ENCODE assay signal across 9 mouse cellular contexts in genomic region chr16:25465435-25466139, GRCm38 (mm10).
DNase-seq lines count a peak whose midpoint lies in the region; ATAC-seq and TF ChIP-seq lines count a peak whose summit lies in the region.
"Had no signal": no experiment of that assay in that cellular context is flagged by ENCODE, and none has a peak within 500 bp of the region (broad histone marks: within the 10 kb centered on the region; RNA-seq: fewer than 3 reads in every experiment).

No protein-coding gene starts in this region.

- H3K9me3 ChIP-seq in limb, embryonic 14.5 days (ENCODE audit: control insufficient read depth, low read length) = no peaks in the 10 kb centered on the region

- TF ChIP-seq CTCF in embryonic fibroblast, embryonic 13.5 days (IDR thresholded peaks at IDR 0.05; ENCODE audit: borderline replicate concordance, insufficient read depth, low read length) = no peak

- no peak overlapping the region for H3K9ac ChIP-seq in limb, embryonic 14.5 days (ENCODE audit: low read depth, low read length, severe bottlenecking)

- H3K27me3 ChIP-seq in limb, embryonic 14.5 days (ENCODE audit: control insufficient read depth, insufficient read depth, low read length) = no peaks in the 10 kb centered on the region
- H3K27me3 ChIP-seq: Patski had no signal

- intact Hi-C loops in heart, postnatal 10 days (cut with DNase I) = no loop called here

- peak; percentile 64 for ATAC-seq in limb, embryonic 14.5 days (ENCODE audit: low FRiP score, low read depth)
- ATAC-seq: Patski had no signal

- no peak overlapping the region for H3K4me2 ChIP-seq in limb, embryonic 14.5 days (replicated peaks; ENCODE audit: low read depth, low read length, severe bottlenecking)

- 18% methylated on average over 13 of the region's 13 CpGs for WGBS in limb, embryonic 14.5 days

- no peak for TF ChIP-seq POLR2A in embryonic fibroblast, embryonic 13.5 days (IDR thresholded peaks at IDR 0.05; ENCODE audit: low read depth, low read length)
- TF ChIP-seq POLR2A in limb, embryonic 14.5 days (IDR thresholded peaks at IDR 0.05; ENCODE audit: borderline replicate concordance, extremely low read depth, insufficient read depth, insufficient read length) = no peak

- H3K4me1 ChIP-seq in embryonic fibroblast, embryonic 13.5 days (ENCODE audit: control insufficient read depth, insufficient read depth, low read length) = peaks cover 10% of the 10 kb centered on the region; the same call in 1 of the 2 replicates
- H3K4me1 ChIP-seq in limb, embryonic 14.5 days (ENCODE audit: control insufficient read depth, insufficient read depth, low read length) = peaks cover 16% of the 10 kb centered on the region

- no peaks in the 10 kb centered on the region for H3K36me3 ChIP-seq in limb, embryonic 14.5 days (ENCODE audit: control insufficient read depth, insufficient read depth, low read length)

- H3K4me3 ChIP-seq in embryonic fibroblast, embryonic 13.5 days (ENCODE audit: insufficient read depth, low read length) = no peak overlapping the region
- no peak overlapping the region for H3K4me3 ChIP-seq in limb, embryonic 14.5 days (replicated peaks; ENCODE audit: low read length)

- peak; percentile 37 for DNase-seq in kidney, postnatal 10 days
- no peak for DNase-seq in kidney, adult 9 months
- peak; percentile 20 to 22 for DNase-seq in heart, postnatal 10 days
- DNase-seq in limb, embryonic 14.5 days (ENCODE audit: low spot score) = peak; percentile 39
- DNase-seq in right cerebral cortex, postnatal 14 days = peak; percentile 13
- no peak for DNase-seq in adrenal gland, postnatal 4 days (ENCODE audit: low spot score in 2 of 2)
- no peak for DNase-seq in liver

- H3K27ac ChIP-seq in embryonic fibroblast, embryonic 13.5 days (ENCODE audit: insufficient read depth, low read length) = peak overlapping the region; percentile 30; the same call in 1 of the 2 replicates
- peak overlapping the region; percentile 34 for H3K27ac ChIP-seq in limb, embryonic 14.5 days (replicated peaks; ENCODE audit: low read depth, low read length)

Comparison
In these comparisons a context has a peak if more than half of its experiments do, and no peak if none do; other contexts are left out.
1. DNase-seq: peak in kidney, postnatal 10 days (single experiment), heart, postnatal 10 days (2 of 2), limb, embryonic 14.5 days (single experiment) and right cerebral cortex, postnatal 14 days (single experiment); none in kidney, adult 9 months (single experiment), adrenal gland, postnatal 4 days (0 of 2) and liver (single experiment).